Comparison of ENCODE assay signal across 14 mouse cellular contexts in the genomic region with DNA sequence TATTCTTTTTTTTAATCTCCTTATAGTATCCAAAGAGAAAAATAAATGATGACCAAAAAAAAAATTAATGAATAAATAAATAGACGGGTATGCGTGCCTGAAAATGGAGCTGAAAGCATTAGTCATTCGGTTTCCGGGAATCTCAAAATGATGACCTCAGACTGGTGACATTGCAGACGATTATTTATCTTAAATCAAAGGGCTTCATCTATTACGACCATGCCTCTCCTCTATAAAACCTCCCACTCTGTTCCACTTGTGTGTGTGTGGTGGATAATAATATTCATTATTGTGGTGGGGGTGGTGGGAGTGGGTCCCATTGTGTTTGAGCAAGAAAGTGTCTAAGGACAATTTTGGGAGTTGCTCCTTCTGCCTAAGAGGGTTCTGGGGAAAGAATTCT. TPM values are rescaled to one million over a fixed set of nuclear protein-coding genes. Genes with fewer than 3 reads are reported as not detected.
"Had no signal": no experiment of that assay in that cellular context is flagged by ENCODE, and none has a peak within 500 bp of the region (broad histone marks: within the 10 kb centered on the region; RNA-seq: fewer than 3 reads in every experiment).

No protein-coding gene starts in this region.

- DNase-seq: kidney, postnatal 14 days; layer of hippocampus, postnatal 36 days; lung, embryonic 14.5 days; lung, postnatal 10 days; lung, postnatal 4 days; midbrain, embryonic 14.5 days; thymus, adult 2 months; thymus, postnatal 25 days had no signal

- ATAC-seq: liver, embryonic 12.5 days had no signal

- H3K36me3 ChIP-seq: kidney, embryonic 15.5 days; limb, embryonic 15.5 days; liver, embryonic 12.5 days; midbrain, embryonic 10.5 days; neural tube, embryonic 12.5 days; stomach, embryonic 15.5 days had no signal

- H3K9ac ChIP-seq: kidney, embryonic 15.5 days; limb, embryonic 15.5 days; liver, embryonic 12.5 days; lung, embryonic 14.5 days; neural tube, embryonic 12.5 days; stomach, embryonic 15.5 days had no signal

- H3K9me3 ChIP-seq: kidney, embryonic 15.5 days; limb, embryonic 15.5 days; liver, embryonic 12.5 days; midbrain, embryonic 10.5 days; neural tube, embryonic 12.5 days; stomach, embryonic 15.5 days had no signal

- H3K4me2 ChIP-seq: kidney, embryonic 15.5 days; limb, embryonic 15.5 days; liver, embryonic 12.5 days; lung, embryonic 14.5 days; neural tube, embryonic 12.5 days; stomach, embryonic 15.5 days had no signal

- H3K4me3 ChIP-seq: kidney, embryonic 15.5 days; limb, embryonic 15.5 days; liver, embryonic 12.5 days; midbrain, embryonic 10.5 days; neural tube, embryonic 12.5 days; stomach, embryonic 15.5 days had no signal

- H3K4me1 ChIP-seq: limb, embryonic 15.5 days; liver, embryonic 12.5 days; midbrain, embryonic 10.5 days; neural tube, embryonic 12.5 days; stomach, embryonic 15.5 days had no signal

- H3K27ac ChIP-seq: kidney, embryonic 15.5 days; limb, embryonic 15.5 days; liver, embryonic 12.5 days; midbrain, embryonic 10.5 days; neural tube, embryonic 12.5 days; stomach, embryonic 15.5 days had no signal

- H3K27me3 ChIP-seq: kidney, embryonic 15.5 days; limb, embryonic 15.5 days; liver, embryonic 12.5 days; neural tube, embryonic 12.5 days; stomach, embryonic 15.5 days had no signal

RNA-seq across cellular contexts. Expression of a gene that starts 12.0 kb away (rescaled TPM):
- polyA plus RNA-seq: midbrain, embryonic 10.5 days had no signal
